Mouse (Mus musculus) left cerebral cortex, postnatal 4 days (tissue): ENCODE results near the gene Mall. TPM values are rescaled to one million over a fixed set of nuclear protein-coding genes. Genes with fewer than 3 reads are reported as not detected.

Experiments
- DNase-seq: peaks from one replicate; pipeline ENCODE4 v3.0.0-alpha.2; 2022
- intact Hi-C: fragments of 180-260 bp; cut with DNase I; formaldehyde crosslinking; loops from one replicate; pipeline ENCODE4 v1.15.1; 2025
- total RNA-seq, 2 experiments: library from RNA; stranded (reverse); gene quantifications; 2 replicates each; pipeline ENCODE4 v1.2.3; 2021

Gene Mall
- total RNA-seq, 2 experiments from 2014 or later = 0.62 to 0.80 TPM

DNA sequence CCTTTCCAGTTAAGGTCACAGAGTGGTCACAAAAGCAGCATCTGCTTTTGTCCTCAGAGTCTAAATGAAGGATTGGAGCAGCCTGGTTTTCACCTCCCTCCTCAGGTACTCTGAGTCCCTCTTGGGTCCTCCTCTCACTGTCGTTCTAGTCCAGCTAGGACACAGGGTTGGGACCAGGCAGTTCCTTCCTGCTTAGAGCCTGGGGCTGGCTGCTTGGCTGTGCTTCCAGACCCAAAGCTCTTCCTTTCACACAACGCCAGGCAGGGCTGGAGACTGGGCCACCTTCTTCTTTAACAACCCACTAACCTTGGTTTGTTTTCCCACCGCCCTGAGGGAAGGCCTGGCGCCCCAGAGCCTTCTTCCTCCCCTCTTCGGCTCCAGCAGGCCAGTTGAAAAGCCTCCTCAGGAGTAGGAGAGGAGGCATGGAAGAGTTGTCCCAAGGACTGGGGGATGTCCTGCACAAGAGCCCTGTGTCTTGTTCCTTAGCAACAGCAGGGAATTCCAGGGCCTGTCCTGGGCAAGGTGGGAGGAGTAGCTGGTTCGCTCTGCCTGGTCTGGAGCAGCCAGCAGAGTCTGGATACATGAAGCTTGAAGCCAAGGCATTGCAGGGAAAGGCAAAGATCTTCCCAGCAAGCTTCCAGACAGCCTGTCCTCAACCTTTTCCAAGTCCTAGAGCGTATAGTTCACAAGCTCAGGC is 717 bp upstream of the Mall start:
- DNase-seq = no peak
- intact Hi-C loops = no loop called here

- no peak for DNase-seq
- intact Hi-C loops = no loop called here
These were observed 876 bp downstream of the Mall start for GRCm38 (mm10) chr2:127728661-127729450.

- no peak for DNase-seq
- intact Hi-C loops = no loop called here
These were observed 1.6 kb downstream of the Mall start for GRCm38 (mm10) chr2:127728146-127728545.

DNA sequence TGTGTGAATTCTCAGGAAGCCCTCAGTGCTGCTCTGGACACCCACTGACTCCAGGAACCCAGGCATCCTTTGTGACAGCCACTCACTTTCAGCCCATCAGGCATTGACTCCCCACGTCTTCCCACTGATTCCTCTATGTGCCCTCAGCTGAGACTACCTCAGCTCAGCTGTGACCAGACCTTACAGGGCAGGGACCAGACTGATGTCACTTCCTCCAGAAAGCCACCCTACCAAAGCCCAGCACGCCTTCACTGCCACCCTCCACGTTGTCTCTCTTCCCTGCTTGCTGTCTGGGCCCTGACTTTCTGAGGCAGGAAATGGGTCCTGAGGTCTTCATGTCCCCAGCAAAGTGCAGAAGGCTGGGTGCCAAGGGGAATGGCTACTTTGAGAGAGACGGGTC is 6.5 kb downstream of the Mall start:
- no peak for DNase-seq
- intact Hi-C loops = no loop called here

DNA sequence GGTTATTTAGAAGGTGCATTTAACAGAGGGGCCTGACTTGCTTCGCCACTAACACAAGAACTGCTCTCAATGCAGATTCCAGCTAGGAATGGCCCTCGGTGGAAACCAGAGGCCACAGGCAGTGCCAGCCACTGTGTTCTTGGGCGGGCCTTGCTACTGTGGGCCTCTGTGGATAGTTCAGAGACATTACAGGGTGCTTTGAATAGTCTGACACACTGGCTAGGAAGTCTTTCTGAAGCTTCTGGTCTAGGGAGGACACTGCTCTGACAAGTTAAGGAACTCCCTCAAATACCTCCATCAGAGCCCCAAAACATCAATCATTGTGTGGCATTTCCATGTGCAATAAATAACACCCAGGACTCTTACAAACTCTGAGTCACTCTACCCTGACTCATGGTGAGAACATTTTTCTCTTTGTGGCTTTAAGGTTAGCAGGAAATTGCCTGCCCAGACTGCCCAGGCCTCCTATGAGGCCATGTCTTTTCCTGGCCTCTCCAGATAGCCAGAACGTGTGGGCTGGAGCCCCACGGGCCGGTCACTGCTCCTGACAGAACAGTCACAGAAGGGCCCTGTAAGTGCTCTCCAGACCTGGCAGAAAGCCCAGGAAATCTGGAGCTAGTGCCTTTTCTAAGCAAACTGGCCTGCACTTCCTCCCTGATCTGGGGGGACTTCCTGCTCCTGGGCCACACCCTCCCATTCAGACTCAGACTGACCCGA is 7.4 kb downstream of the Mall start:
- intact Hi-C loops = no loop called here
- peak; percentile 88 for DNase-seq

DNA sequence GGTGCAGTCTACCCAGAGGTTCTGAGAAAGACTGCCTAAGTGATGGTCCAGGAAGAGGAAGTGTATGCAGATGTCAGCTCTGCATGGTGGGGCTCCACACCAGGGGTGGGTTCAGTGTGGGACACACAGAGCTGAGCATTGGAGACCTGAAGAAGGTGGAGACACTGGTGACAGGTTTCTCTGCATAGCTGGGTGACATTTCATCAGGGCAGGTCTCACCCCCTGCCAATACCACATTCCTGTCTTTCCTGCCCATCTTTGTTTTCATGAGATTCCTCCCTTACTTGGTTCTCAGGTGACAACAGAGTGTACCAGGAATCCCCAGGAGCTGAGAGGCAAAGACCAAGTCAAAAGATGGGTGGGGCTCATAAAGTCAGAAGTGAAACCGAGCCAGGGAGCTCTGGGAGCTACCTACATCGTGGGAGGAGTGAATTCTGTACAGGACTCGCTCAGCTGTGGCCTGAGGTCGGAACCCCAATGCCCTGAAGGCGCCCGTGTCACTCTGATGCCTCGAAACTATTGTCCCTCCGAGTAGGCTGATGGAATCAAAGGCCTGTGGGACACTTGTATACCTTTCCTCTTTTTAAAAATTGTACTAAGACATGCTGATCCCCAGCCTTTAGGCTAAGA is 10.8 kb downstream of the Mall start:
- no peak for DNase-seq
- intact Hi-C loops = no loop called here

GRCm38 (mm10) chr2:127714726-127715125 is 15.0 kb downstream of the Mall start:
- DNase-seq = no peak
- intact Hi-C loops = no loop called here

DNA sequence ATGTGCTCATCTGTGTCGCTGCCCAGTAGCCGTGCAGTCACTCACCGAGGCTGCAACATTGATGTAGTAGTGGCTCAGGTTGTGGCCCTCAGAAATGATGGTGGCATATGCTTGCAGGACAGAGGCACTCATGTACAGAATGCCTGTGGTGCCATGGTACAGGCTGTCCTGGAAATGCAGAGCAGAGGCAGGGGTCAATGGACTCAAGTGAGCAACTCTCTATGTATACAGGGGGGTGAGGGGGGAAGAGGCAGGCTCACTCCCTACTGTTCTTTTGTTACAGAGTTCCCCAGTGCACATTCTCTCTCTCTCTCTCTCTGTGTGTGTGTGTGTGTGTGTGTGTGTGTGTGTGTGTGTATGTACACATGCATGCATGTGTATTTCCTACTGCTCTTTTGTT is 20.9 kb downstream of the Mall start:
- intact Hi-C loops = no loop called here
- no peak for DNase-seq

DNA sequence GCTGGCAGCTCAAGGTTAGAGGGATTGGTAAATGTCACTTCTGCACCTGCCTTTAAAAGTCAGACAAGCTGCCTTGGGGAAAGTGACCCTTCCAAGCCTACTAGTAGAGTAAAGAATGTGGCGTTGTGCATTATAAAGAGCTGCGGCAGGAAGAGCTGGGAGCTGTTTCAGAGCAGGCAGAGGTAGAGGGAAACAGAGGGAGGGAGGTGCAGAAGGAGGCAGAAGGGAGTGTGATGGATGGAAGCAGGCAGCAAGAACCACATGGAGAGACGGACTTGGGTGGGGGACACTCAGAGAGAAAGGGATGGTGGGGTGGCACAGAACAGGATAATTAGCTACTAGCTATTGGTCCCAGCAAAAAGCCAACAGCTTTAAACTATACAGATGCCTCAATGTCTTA is 21.7 kb downstream of the Mall start:
- intact Hi-C loops = no loop called here
- DNase-seq = no peak

DNA sequence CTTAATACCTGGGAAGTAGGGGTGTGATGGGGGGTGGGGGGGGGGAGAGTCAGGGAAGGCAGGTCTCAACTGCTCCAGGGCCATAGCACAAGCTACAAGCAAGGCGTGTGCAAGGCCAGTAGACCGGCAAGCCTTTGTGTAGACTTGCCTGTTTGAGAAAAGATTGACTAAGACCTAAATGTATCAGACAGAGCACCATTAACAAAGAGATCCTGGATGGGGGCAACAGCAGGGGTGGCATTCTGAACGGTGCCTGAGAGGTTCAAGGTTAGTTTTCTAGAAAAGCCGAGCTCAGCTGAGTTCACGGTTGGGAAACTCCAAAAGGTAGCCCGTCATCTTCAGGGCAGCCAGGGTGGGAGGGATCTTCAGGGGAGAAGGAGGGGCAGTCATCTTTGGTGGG is 24.5 kb downstream of the Mall start:
- DNase-seq = no peak
- intact Hi-C loops = no loop called here

DNA sequence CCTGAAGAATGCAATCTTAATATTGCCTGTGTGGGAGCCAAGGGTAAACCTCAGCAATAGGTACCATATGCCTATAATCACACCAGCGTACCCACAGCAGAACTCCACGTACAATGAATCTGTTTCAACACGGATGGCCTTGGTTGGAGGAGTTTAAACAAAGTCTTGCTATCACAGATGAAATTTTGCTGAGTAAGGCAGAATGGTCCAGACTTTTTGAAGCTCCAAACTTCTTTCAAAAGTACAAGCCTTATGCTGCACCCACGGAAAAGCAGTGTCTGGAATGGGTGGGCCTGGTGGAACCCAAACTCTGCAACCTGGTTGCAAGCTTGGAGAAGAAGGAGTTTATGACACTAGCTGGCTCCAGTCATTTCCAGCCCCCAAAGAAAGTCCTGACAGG is 40.5 kb downstream of the Mall start:
- intact Hi-C loops = no loop called here
- DNase-seq = no peak

DNA sequence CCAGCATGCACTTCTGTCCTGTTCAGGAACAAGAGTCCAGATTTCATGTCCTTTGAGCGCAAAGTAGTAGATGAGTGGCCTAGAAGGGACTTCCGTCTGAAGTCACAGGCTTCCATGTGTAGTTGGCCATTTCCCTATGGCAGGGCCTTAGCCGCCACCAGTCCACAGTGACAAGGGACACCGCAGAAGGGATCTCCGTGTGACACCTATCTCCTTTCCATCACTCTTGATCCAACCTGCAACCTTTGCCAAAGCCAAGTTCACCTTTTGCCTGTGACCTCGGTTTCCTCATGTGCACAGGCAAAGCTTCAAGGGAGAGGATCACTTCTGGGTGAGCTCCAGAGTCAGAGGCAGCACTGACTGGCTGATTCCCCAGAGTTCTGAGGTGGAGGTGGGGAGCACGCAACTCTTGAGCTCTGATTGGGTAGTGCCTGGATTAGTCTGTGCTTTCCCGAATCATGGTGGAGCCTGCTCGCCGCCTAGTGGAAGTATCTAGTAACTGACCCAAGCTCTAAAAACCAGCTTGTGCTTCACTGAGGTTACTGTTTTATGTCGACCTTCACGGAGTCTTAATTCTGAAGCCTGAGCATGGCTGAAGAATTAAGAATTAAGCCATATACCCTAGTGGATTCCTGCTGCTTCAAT is 45.9 kb downstream of the Mall start:
- intact Hi-C loops = loop anchor here (2.0 kb wide), 1 partner anchor 75 kb away; no protein-coding TSS in a partner anchor
- peak; percentile 79 for DNase-seq

GRCm38 (mm10) chr2:127667843-127668506 is 61.8 kb downstream of the Mall start:
- intact Hi-C loops = no loop called here
- no peak for DNase-seq

- intact Hi-C loops = no loop called here
These were observed 62.7 kb downstream of the Mall start for GRCm38 (mm10) chr2:127667015-127667414.

GRCm38 (mm10) chr2:127662708-127663107 is 67.0 kb downstream of the Mall start:
- DNase-seq = no peak

More at GRCm38 (mm10) chr2:127667015-127667414, 62.7 kb downstream of the Mall start:
- no peak for DNase-seq

GRCm38 (mm10) chr2:127656086-127656720 is 73.5 kb downstream of the Mall start, which contains the start of gene Mal:
Gene Mal, minus strand, starts transcription at chr2:127656695.
- intact Hi-C loops = no loop called here
- peak; percentile 13 for DNase-seq

More at GRCm38 (mm10) chr2:127662708-127663107, 67.0 kb downstream of the Mall start:
- intact Hi-C loops = no loop called here

DNA sequence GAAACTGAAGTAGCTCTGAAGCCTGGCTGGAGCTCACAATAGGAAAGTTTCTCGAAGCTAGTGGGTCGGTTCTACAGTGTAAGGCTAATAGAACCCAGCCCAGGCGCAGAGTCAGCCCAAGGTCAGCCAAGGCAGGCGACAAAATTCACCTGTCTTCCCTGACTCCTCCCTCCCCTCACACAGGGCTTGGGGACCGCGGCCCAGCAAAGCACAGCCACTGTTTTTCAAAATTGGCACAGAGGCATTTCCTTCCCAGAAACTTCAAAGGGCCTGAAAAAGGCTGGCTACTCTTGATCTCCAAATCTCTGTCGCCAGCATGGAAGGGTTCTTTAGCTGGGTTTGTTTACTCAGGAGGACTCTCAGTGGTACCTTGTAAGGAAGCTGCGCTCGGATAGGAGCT is 74.3 kb downstream of the Mall start:
- intact Hi-C loops = no loop called here
- DNase-seq = no peak

DNA sequence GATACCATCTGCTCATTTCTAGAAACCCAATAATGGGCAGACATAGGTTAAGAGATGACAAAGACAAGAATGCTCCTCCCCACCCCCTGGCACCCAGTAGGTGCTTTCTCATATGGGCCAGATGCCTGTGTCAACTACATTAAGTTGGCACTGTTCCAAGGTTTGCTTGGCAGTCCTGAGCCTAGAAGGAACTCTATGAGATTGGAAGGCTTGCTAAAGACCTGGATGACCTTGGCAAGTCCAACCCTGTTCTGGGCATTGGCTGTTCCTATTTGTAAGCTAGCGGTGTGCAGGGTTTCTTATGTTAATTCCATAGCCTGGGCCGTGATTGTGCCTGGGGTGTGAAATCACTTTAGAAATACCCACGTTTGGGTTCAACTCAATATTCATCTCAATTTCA is 74.9 kb downstream of the Mall start:
- intact Hi-C loops = no loop called here

More for the DNA sequence above, 74.9 kb downstream of the Mall start:
- no peak for DNase-seq
